Mouse (Mus musculus) ES-Bruce4 (cell line): ENCODE results near the gene Ccdc137. TPM values are rescaled to one million over a fixed set of nuclear protein-coding genes. Genes with fewer than 3 reads are reported as not detected.
"Not testable (repeated sequence)": the region's sequence is repeated elsewhere in the genome, so short reads cannot be mapped to it uniquely, and the experiment has no call there.

Experiments
- H3K27ac ChIP-seq: 2 replicates; pipeline ENCODE4 v1.5.1; 2012; ENCODE audit warnings: low read length, inconsistent platforms; ENCODE audit not compliant: insufficient read depth
- H3K27me3 ChIP-seq: 2 replicates; pipeline ENCODE4 v1.6.1; 2012; ENCODE audit warnings: mild to moderate bottlenecking, low read length, inconsistent platforms; ENCODE audit not compliant: control insufficient read depth, poor library complexity, insufficient read depth, severe bottlenecking
- H3K36me3 ChIP-seq: 2 replicates; pipeline ENCODE4 v1.6.1; 2012; ENCODE audit warnings: inconsistent platforms, mild to moderate bottlenecking, low read length, moderate library complexity; ENCODE audit not compliant: control insufficient read depth, poor library complexity, insufficient read depth, severe bottlenecking
- H3K4me1 ChIP-seq: one replicate; pipeline ENCODE4 v1.8.1; 2011; ENCODE audit warnings: low read length; ENCODE audit not compliant: control insufficient read depth, insufficient read depth
- H3K4me3 ChIP-seq: 2 replicates; pipeline ENCODE4 v1.5.1; 2011; ENCODE audit warnings: low read depth, mild to moderate bottlenecking, low read length
- H3K9ac ChIP-seq: 2 replicates; pipeline ENCODE4 v1.6.1; 2012; ENCODE audit warnings: low read depth, mild to moderate bottlenecking, inconsistent platforms; ENCODE audit not compliant: poor library complexity, severe bottlenecking
- H3K9me3 ChIP-seq: replicated peaks from 2 replicates; pipeline ENCODE4 v1.6.1; 2012; ENCODE audit warnings: mild to moderate bottlenecking, low read length, inconsistent platforms; ENCODE audit not compliant: control insufficient read depth, poor library complexity, insufficient read depth, severe bottlenecking
- CTCF ChIP-seq: IDR thresholded peaks from one replicate; pipeline ENCODE4 v1.8.1; 2011; ENCODE audit warnings: low read depth, low read length
- EP300 ChIP-seq: IDR thresholded peaks from 2 replicates; pipeline ENCODE4 v1.6.1; 2011; ENCODE audit warnings: low read depth, low read length; ENCODE audit not compliant: insufficient read depth
- POLR2A ChIP-seq: IDR thresholded peaks from one replicate; pipeline ENCODE4 v1.8.1; 2011; ENCODE audit warnings: low read length; ENCODE audit not compliant: insufficient read depth
- polyA plus RNA-seq: library from polyadenylated mRNA; stranded (reverse); fragments of >200 nt; gene quantifications from 2 replicates; pipeline ENCODE4 v1.2.4, GENCODE M21; 2011; ENCODE audit warnings: low read depth; ENCODE audit not compliant: missing spikeins, insufficient read depth, insufficient read length

Gene Ccdc137
- 15.0 and 16.1 TPM in 2 replicates for polyA plus RNA-seq

DNA sequence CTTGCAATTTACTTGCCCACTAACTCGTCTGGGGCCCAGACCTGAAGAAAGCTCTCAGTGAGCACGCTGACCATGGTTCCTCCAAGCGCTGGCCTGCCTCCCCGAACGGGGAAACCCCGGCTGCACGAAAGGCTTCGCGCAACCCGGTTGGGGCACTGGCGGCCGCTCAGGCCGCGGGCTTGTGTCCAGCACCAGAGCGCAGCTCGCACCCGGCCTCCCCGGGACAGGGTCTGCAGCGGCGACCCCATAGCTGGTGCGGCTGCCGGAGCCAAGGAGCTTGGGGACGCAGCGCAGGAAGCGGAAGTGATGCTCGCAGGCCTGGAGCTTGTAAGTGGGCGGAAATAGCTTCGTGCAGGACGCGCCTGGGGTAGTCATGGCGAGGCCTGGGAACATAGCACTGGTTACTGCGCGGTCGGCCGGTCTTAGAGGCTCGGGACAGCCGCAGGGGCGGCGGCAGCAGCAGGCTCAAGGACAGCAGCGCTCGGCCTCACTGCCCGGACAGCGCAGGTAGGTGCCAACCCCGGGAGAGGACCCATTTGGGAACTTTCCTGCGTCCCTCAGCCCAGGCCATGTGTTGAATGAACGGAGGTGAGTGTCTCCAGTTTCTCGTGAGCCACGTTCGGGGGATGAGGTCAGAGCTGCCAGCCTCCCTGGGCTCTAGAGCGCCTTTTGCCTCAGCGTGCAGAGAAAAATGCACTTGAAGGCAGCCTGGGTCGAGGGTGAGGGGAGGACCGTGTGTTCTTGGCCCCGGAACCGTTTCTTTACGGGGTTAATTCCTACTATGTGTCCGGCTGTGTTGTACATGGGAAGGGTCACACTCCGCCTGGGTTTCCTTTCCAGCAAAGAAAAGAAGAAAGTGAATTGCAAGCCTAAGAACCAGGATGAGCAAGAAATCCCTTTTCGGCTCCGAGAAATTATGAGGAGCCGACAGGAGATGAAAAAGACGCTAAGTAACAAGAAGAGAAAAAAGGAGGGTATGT lies at the start of gene Ccdc137, which contains the start of gene Oxld1:
Gene Ccdc137, plus strand, starts transcription at position 344 of the 980 bp plus-strand sequence.
Gene Oxld1, minus strand, starts transcription at position 297 of the 980 bp plus-strand sequence.
- TF ChIP-seq POLR2A = no peak
- TF ChIP-seq EP300 = 0 out of 2 replicates have a peak, but pooled peaks have one; percentile 5
- no peak for TF ChIP-seq CTCF
- Histone ChIP-seq H3K4me3 (peak within 1 kb of the TSS; percentile 97), H3K27me3 (no peaks in the 10 kb centered on the region), H3K36me3 (peaks cover 2% of the 10 kb centered on the region; the same call in 1 of the 2 replicates), H3K4me1 (no peaks in the 10 kb centered on the region), H3K27ac (no peak within 1 kb of the TSS), H3K9me3 (no peaks in the 10 kb centered on the region), H3K9ac (peak within 1 kb of the TSS; percentile 76)

DNA sequence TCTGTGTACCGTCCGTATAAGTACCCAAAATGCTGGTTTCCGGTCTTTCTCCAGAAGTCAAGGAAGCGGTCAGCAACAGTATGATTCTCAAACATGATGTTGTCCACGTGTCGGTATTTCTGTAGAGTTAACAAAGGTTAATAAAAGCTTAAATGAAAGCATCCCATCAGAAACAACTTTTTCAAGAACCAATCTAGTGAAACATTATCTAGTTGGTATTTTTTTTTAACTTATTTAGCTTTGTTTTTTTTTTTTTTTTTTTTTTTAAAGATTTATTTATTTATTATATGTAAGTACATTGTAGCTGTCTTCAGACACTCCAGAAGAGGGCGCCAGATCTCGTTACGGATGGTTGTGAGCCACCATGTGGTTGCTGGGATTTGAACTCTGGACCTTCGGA lies 44.3 kb upstream of the Ccdc137 start:
- H3K36me3 ChIP-seq = peaks cover 63% of the 10 kb centered on the region
- H3K27ac ChIP-seq, H3K4me1 ChIP-seq: not testable (repeated sequence)

DNA sequence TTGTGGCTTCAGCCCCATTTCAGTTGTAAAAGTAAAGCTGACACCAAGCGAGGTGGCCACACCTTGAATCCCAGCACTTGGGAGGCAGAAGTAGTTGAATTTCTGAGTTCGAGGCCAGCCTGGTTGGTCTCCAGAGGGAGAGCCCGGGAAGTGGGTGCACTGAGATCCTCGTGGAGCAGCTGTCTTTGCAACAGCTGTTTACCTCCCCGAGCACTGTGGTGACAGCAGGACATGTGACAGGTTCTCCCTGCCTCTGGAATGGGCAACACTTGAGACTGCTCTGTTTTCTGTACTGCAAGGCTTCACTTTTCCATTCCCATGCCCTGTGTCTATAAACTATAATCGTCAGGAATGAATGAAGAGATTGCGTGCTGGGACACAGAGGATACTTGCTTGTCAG lies 40.1 kb upstream of the Ccdc137 start:
- H3K9me3 ChIP-seq = no peaks in the 10 kb centered on the region
- H3K4me1 ChIP-seq = no peaks in the 10 kb centered on the region
- no peaks in the 10 kb centered on the region for H3K27me3 ChIP-seq
- no peak overlapping the region for H3K27ac ChIP-seq
- TF ChIP-seq POLR2A = no peak
- TF ChIP-seq CTCF = no peak
- no peak for TF ChIP-seq EP300
- peaks cover 42% of the 10 kb centered on the region for H3K36me3 ChIP-seq
- no peak overlapping the region for H3K9ac ChIP-seq
- H3K4me3 ChIP-seq = no peak overlapping the region

More for the DNA sequence above, 44.3 kb upstream of the Ccdc137 start:
- not testable (repeated sequence) for H3K9me3 ChIP-seq, H3K4me3 ChIP-seq, H3K27me3 ChIP-seq, H3K9ac ChIP-seq

DNA sequence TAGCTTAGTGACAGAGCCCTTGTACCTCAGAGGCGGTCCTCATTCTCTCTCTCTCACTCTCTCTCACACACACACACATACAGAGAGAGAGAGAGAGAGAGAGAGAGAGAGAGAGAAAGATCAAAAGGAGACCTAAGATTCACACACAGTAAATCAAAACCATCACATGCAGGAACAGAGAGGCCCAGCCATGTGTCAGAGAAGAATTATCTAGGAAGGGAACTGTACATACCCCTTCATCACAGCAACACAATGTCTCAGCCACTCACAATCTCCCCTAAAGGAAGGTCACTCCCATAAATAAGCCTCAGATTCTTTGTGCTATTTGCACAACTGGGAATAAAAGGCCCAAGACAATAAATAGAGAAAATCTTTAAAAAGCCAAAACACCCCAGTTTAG lies 39.3 kb upstream of the Ccdc137 start:
- Histone ChIP-seq H3K4me3 (no peak overlapping the region), H3K4me1 (no peaks in the 10 kb centered on the region), H3K36me3 (peaks cover 35% of the 10 kb centered on the region), H3K27me3 (no peaks in the 10 kb centered on the region), H3K9ac (no peak overlapping the region), H3K27ac (no peak overlapping the region), H3K9me3 (no peaks in the 10 kb centered on the region)
- TF ChIP-seq EP300 (no peak), CTCF (no peak), POLR2A (no peak)

DNA sequence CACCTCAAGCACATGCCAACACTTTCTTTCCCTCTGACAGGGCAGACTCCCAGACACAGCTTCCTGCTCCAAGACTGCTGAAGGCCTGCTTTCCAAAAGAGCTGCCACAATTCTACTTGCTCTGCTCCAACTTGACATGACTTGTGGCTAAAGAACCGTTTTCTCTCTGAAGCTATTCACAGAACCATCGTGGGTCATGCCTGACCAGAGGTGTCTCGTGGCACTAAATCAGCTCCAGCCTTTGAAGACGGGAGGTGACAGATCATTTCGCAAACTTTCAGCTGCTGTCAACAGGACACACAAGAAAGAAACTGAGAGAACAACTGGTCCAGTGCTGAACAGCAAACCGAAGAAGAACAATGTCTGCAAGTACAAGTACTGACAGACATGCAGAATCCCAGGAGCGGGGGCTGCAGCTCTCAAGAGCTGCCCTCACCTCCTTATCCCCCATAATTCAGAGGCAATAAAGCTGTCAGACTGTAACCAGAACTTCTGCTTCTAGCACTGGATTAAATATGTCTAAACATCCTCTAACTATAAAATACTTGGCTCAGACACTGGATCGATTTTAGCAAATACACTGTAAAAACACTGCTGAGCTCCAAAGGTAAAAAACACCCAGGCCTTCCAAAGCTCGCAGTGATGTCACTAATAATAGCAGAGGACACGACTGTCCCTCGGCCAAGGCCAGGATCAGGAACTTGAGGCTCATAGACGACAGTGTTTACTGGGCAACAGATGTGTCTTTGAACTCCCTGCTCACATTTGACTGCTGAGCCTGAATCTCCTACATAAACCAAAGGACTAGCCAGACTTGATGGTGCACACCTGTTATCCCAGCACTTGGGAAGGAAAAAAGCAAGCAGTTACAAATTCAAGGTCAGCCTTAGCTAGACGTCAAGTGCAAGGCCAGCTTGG lies 35.0 kb upstream of the Ccdc137 start:
- TF ChIP-seq EP300 (no peak), CTCF (no peak), POLR2A (no peak)
- no peaks in the 10 kb centered on the region for H3K4me1 ChIP-seq
- no peak overlapping the region for H3K4me3 ChIP-seq
- H3K27ac ChIP-seq = no peak overlapping the region
- H3K27me3 ChIP-seq = no peaks in the 10 kb centered on the region
- peaks cover 49% of the 10 kb centered on the region for H3K36me3 ChIP-seq
- no peak overlapping the region for H3K9ac ChIP-seq
- no peaks in the 10 kb centered on the region for H3K9me3 ChIP-seq
